35 mouse cellular contexts compared by ENCODE assay signal in the genomic region with DNA sequence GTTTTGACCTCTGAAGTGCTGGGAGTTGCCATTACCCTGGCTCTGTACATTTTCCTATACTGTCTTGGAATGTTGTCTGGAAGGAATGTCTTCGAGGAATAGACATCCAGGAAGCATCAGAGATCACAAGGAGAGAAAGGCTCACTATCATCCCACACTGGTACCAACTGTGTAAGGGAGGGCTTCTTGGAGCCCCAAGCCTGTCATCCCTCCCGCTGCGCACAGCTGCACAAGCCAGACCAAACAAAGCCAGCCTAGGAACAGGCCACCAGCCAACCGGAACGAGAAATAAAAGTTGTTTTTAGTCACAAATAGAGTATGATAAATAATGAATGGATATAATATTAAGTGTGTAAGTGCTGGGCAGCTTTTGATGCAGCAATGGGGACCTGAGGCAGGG. TPM values are rescaled to one million over a fixed set of nuclear protein-coding genes. Genes with fewer than 3 reads are reported as not detected.
DNase-seq lines count a peak whose midpoint lies in the region; ATAC-seq and TF ChIP-seq lines count a peak whose summit lies in the region.
"Had no signal": no experiment of that assay in that cellular context is flagged by ENCODE, and none has a peak within 500 bp of the region (broad histone marks: within the 10 kb centered on the region; RNA-seq: fewer than 3 reads in every experiment).

No protein-coding gene starts in this region.

- H3K27ac ChIP-seq in hindbrain, postnatal 0 days = no peak overlapping the region
- H3K27ac ChIP-seq in hindbrain, embryonic 11.5 days (ENCODE audit: low read depth, low read length) = no peak overlapping the region
- H3K27ac ChIP-seq in heart, embryonic 11.5 days (ENCODE audit: low read depth, low read length) = no peak overlapping the region
- H3K27ac ChIP-seq: gastrocnemius, adult 2 months; limb, embryonic 12.5 days; liver, embryonic 15.5 days; midbrain, embryonic 13.5 days; neural tube, embryonic 12.5 days had no signal

- H3K9me3 ChIP-seq in hindbrain, postnatal 0 days (ENCODE audit: low read length) = no peaks in the 10 kb centered on the region
- no peaks in the 10 kb centered on the region for H3K9me3 ChIP-seq in hindbrain, embryonic 11.5 days (ENCODE audit: control insufficient read depth, low read length)
- no peaks in the 10 kb centered on the region; the same call in 1 of the 2 replicates for H3K9me3 ChIP-seq in heart, embryonic 11.5 days (replicated peaks; ENCODE audit: control insufficient read depth, low read length)
- H3K9me3 ChIP-seq: limb, embryonic 12.5 days; liver, embryonic 15.5 days had no signal

- 34% methylated on average over 5 of the region's 5 CpGs for WGBS in hindbrain, postnatal 0 days
- WGBS in hindbrain, embryonic 11.5 days = 72% methylated on average over 5 of the region's 5 CpGs
- WGBS in heart, embryonic 11.5 days (ENCODE audit: insufficient replicate concordance) = 78% methylated on average over 5 of the region's 5 CpGs

- H3K4me3 ChIP-seq in hindbrain, postnatal 0 days (ENCODE audit: low read length) = no peak overlapping the region
- H3K4me3 ChIP-seq in hindbrain, embryonic 11.5 days (ENCODE audit: low read depth, low read length) = no peak overlapping the region
- no peak overlapping the region for H3K4me3 ChIP-seq in heart, embryonic 11.5 days (ENCODE audit: low read depth, low read length)
- H3K4me3 ChIP-seq: erythroblast, embryonic 14.5 days; gastrocnemius, adult 2 months; heart, embryonic 12.5 days; limb, embryonic 12.5 days; liver, embryonic 15.5 days; midbrain, embryonic 13.5 days; neural tube, embryonic 12.5 days had no signal

- intact Hi-C loops in left cerebral cortex, postnatal 4 days (cut with DNase I) = no loop called here
- intact Hi-C loops in left cerebral cortex, postnatal 25 days (cut with DNase I) = no loop called here

- H3K27me3 ChIP-seq in hindbrain, postnatal 0 days (ENCODE audit: insufficient read depth, low read length) = no peaks in the 10 kb centered on the region
- H3K27me3 ChIP-seq in hindbrain, embryonic 11.5 days (ENCODE audit: control insufficient read depth, insufficient read depth, low read length) = no peaks in the 10 kb centered on the region
- no peaks in the 10 kb centered on the region; the same call in 1 of the 2 replicates for H3K27me3 ChIP-seq in heart, embryonic 11.5 days (ENCODE audit: control insufficient read depth, insufficient read depth, low read length)
- H3K27me3 ChIP-seq: heart, embryonic 12.5 days; limb, embryonic 12.5 days; neural tube, embryonic 12.5 days had no signal

- no peak for DNase-seq in hindbrain, postnatal 0 days (ENCODE audit: low spot score)
- no peak for DNase-seq in hindbrain, embryonic 11.5 days (ENCODE audit: low spot score)
- DNase-seq in left cerebral cortex, postnatal 4 days = peak; percentile 56
- no peak for DNase-seq in left cerebral cortex, postnatal 25 days (ENCODE audit: low spot score in 2 of 2)
- DNase-seq in R1 (ENCODE audit: low read depth, low spot score) = peak; percentile 33
- DNase-seq in brain, embryonic 14.5 days (ENCODE audit: low read depth) = peak; percentile 32
- DNase-seq: adrenal gland, postnatal 25 days; cerebellum, adult 2 months; gastrocnemius, adult 2 months; gastrocnemius, postnatal 36 days; heart, adult 18-20 months; heart, postnatal 4 days; kidney, adult 9 months; layer of hippocampus, adult 9-11 months; lung, embryonic 14.5 days; thymus, adult 2 months; thymus, postnatal 4 days had no signal

- H3K4me2 ChIP-seq in hindbrain, postnatal 0 days (ENCODE audit: low read depth, low read length) = no peak overlapping the region
- no peak overlapping the region for H3K4me2 ChIP-seq in hindbrain, embryonic 11.5 days (replicated peaks; ENCODE audit: low read depth, low read length)
- H3K4me2 ChIP-seq in heart, embryonic 11.5 days = no peak overlapping the region
- H3K4me2 ChIP-seq: heart, embryonic 12.5 days; limb, embryonic 12.5 days; liver, embryonic 15.5 days; lung, embryonic 14.5 days; midbrain, embryonic 13.5 days; neural tube, embryonic 12.5 days had no signal

- TF ChIP-seq CTCF in hindbrain, postnatal 0 days (IDR thresholded peaks at IDR 0.05; ENCODE audit: low read depth) = no peak
- TF ChIP-seq CTCF in brain, embryonic 14.5 days (IDR thresholded peaks at IDR 0.05; ENCODE audit: borderline replicate concordance, extremely low read depth, insufficient read depth, insufficient read length) = no peak

- no peak for TF ChIP-seq POLR2A in brain, embryonic 14.5 days (IDR thresholded peaks at IDR 0.05; ENCODE audit: borderline replicate concordance, extremely low read depth, insufficient read depth, insufficient read length, poor library complexity, severe bottlenecking)

- H3K4me1 ChIP-seq in hindbrain, postnatal 0 days (ENCODE audit: insufficient read depth, low read length) = peaks cover 9% of the 10 kb centered on the region; the same call in 1 of the 2 replicates
- H3K4me1 ChIP-seq in hindbrain, embryonic 11.5 days (replicated peaks; ENCODE audit: control insufficient read depth, insufficient read depth, low read length) = peaks cover 5% of the 10 kb centered on the region; the same call in 1 of the 2 replicates
- peaks cover 5% of the 10 kb centered on the region; the same call in 1 of the 2 replicates for H3K4me1 ChIP-seq in heart, embryonic 11.5 days (ENCODE audit: control insufficient read depth, insufficient read depth, low read length)
- H3K4me1 ChIP-seq: limb, embryonic 12.5 days; liver, embryonic 15.5 days had no signal

- H3K36me3 ChIP-seq in hindbrain, postnatal 0 days (ENCODE audit: insufficient read depth, low read length) = no peaks in the 10 kb centered on the region
- H3K36me3 ChIP-seq in hindbrain, embryonic 11.5 days (ENCODE audit: control insufficient read depth, insufficient read depth, low read length) = no peaks in the 10 kb centered on the region
- no peaks in the 10 kb centered on the region for H3K36me3 ChIP-seq in heart, embryonic 11.5 days (ENCODE audit: control insufficient read depth, insufficient read depth, low read length)
- H3K36me3 ChIP-seq: heart, embryonic 12.5 days; limb, embryonic 12.5 days; liver, embryonic 15.5 days; midbrain, embryonic 13.5 days; neural tube, embryonic 12.5 days had no signal

- ATAC-seq in hindbrain, postnatal 0 days = peak; percentile 56; the same call in 1 of the 2 replicates
- no peak for ATAC-seq in hindbrain, embryonic 11.5 days (ENCODE audit: low FRiP score)
- ATAC-seq in heart, embryonic 11.5 days (replicated peaks; ENCODE audit: insufficient number of reproducible peaks, low FRiP score, low TSS enrichment) = no peak
- ATAC-seq: CD4-positive, CD25-positive, alpha-beta regulatory T cell, adult 4 months; forebrain, embryonic 16.5 days; midbrain, embryonic 13.5 days had no signal

- H3K9ac ChIP-seq in hindbrain, postnatal 0 days (replicated peaks; ENCODE audit: low read length) = no peak overlapping the region
- no peak overlapping the region for H3K9ac ChIP-seq in hindbrain, embryonic 11.5 days (ENCODE audit: low read depth, low read length)
- H3K9ac ChIP-seq in heart, embryonic 11.5 days (ENCODE audit: low read depth, low read length) = no peak overlapping the region
- H3K9ac ChIP-seq: heart, embryonic 12.5 days; limb, embryonic 12.5 days; liver, embryonic 15.5 days; lung, embryonic 14.5 days; midbrain, embryonic 13.5 days; neural tube, embryonic 12.5 days had no signal

RNA-seq across cellular contexts. Expression of a gene that starts 29.0 kb away (rescaled TPM):
- total RNA-seq in hindbrain, postnatal 0 days (2014; rRNA removed) = not detected in 2 replicates
- 0.15 TPM in 1 of 2 replicates, not detected in the other for polyA plus RNA-seq in hindbrain, postnatal 0 days (2015; fragmentation: Nextera tagmentation; extraction: Ambion mirVana)
- polyA plus RNA-seq in hindbrain, embryonic 11.5 days (2014; fragmentation: Nextera tagmentation; extraction: Ambion mirVana) = 9.8 and 10.0 TPM in 2 replicates
- total RNA-seq in left cerebral cortex, postnatal 4 days (2021) = not detected
- not detected for total RNA-seq in left cerebral cortex, postnatal 25 days (2021)
- polyA plus RNA-seq in brain, embryonic 14.5 days (2012; rRNA removed) = 0.20 and 0.30 TPM in 2 replicates
- polyA plus RNA-seq in heart, embryonic 11.5 days (2014; fragmentation: Nextera tagmentation; extraction: Ambion mirVana) = not detected in 2 replicates
- total RNA-seq: adrenal gland, adult 18-20 months; adrenal gland, postnatal 25 days; gastrocnemius, adult 2 months; gastrocnemius, postnatal 36 days; heart, adult 18-20 months; heart, postnatal 4 days; left cerebral cortex, postnatal 10 days; liver, adult 2 months; megakaryocyte progenitor cell, adult 5-6 weeks had no signal
- polyA plus RNA-seq: CD4-positive, CD25-positive, alpha-beta regulatory T cell, adult 4 months; cortical plate, adult 2 months; embryonic facial prominence, embryonic 14.5 days; erythroblast, embryonic 14.5 days; forebrain, embryonic 16.5 days; heart, embryonic 12.5 days; heart, postnatal 0 days; intestine, embryonic 14.5 days; large intestine, adult 2 months; liver, adult 2 months; liver, embryonic 15.5 days; lung, embryonic 14.5 days; thymus, adult 2 months had no signal

Comparison
In these comparisons a context has a peak if more than half of its experiments do, and no peak if none do; other contexts are left out.
1. DNase-seq: peak in left cerebral cortex, postnatal 4 days (single experiment), R1 (single experiment) and brain, embryonic 14.5 days (single experiment); none in hindbrain, postnatal 0 days (single experiment), hindbrain, embryonic 11.5 days (single experiment) and left cerebral cortex, postnatal 25 days (0 of 2).